Mouse (Mus musculus) cerebellum, adult 9-11 months (tissue): ENCODE results near the gene Gli3.

ENCODE experiments used
- DNase-seq: peaks from one replicate; pipeline ENCODE4 v3.0.0; 2022

Gene Gli3

DNA sequence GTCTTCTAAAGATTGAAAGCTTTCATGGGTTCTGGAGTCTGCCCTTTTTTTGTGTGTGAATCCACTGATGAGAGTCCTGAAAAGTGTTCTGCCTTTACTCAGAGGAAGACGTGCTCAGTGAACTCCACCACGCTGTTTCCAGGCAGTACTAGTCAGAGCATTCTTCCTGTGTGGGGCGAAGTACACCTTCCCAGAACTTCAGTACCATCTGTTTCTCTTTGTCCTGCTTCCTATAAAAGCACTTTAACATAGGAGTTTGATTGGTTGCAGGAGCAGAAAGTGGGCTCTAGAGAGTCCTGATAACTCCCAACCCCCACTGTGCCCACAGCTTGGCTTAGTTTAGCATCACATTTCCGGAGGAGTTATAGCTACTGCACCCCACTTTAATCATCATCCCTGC, 32.8 kb downstream of the Gli3 start:
- DNase-seq = no peak

DNA sequence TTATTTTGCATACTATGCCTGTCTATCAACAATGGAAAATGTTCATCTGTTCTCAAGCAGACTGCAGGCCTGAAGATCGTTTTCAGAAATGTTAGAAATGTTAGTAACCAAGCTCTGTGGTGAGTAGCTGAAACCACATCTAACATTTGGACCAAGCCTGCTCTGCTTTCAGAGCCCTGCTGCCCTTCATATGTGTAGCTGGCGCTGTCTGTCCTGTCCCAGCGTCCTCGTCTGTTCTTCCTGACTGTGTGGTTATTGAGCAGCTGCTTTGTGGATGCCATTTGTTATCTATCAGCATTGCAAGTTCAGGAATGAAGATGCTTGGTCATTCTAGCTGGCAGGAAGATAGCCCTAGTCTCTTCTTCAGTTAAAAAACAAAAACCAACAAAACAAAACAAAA, 35.3 kb downstream of the Gli3 start:
- no peak for DNase-seq

DNA sequence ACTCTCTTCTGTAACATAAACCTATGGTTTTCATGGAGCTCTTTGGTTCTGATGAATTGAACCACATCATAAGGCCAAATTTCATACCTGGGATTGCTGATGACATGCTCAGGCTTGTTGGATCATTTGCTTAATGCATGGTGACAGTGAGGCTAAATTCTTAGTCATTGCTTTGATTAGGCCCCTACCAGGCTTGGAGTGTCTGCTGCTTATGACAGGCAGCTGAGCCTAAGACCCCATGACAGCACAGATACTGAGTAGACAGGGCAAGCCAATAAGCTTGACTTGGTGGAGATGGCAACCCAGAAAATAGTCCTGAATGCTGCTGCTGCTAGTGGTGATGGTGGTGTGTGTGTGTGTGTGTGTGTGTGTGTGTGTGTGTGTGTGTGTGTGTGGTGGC, 47.9 kb downstream of the Gli3 start:
- no peak for DNase-seq

DNA sequence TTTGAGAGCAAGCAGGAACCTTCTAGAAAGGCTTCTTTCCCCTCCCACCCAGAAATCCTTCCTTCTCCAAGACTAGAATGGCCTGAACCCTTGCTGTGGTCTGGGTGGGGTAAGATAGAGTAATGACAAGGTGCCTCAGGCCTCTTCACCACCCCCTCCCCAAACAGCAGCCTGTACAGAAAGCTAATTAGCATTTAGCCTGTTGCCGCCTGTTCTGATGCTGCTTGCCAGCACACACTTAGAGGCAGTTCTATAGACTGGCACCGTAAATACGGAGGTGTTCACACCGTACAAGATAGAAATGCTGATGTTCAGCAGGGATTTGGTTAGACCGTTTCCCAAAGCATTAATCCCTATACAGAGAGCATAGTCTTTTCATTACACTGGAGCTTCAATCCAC, 50.1 kb downstream of the Gli3 start:
- DNase-seq = no peak

DNA sequence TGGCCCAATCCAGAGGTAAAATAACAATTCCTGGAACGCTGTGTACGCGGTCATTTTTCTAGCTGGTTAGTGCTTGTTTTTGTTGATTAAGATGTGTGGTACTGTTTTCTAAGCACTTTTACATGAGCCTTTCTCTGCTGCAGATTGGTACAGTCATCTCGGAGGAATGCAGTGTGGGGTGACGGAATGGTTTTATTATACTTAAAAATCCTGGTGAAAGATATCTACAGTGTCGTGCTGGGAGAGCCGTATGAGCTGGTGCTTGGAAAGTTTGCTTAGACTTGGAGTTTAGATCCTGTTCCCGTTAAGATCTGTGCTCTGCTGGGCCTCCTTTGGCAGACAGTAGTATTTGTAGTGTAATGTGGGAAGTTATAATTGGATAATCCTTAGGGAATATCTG, 51.0 kb downstream of the Gli3 start:
- no peak for DNase-seq

DNA sequence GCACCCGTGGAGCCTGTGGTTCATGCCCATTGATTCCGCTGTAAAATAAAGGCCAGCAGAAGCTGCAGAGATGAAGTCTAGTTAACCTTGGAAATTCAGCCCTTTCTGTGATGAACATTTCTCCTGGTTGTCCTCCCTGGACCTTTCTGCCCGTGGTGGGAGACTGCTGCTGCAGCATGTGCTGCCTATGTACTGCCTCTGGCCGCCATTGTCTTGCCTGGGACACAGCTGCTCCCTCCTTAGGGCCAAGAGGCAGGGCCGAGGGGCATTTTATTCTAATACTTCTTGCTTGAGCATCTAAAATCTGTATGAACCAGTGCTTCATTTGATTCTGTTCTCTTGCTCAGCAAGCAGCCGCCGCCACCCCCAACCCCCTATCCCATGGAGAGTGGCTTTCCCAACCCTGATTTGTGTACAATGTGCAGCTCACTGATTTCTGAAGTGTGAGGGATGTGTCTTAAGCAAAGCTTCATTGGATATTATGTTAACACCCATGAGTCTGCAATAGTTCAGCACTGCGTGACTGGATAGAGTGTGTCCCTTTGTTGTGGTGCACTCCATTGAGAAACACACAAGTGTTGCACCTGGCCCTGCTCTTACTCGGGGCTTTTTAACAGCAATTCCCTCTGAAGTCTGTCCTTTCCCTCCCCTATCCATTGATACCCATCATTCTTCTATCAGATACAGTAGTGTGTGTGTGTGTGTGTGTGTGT, 54.2 kb downstream of the Gli3 start:
- no peak for DNase-seq

DNA sequence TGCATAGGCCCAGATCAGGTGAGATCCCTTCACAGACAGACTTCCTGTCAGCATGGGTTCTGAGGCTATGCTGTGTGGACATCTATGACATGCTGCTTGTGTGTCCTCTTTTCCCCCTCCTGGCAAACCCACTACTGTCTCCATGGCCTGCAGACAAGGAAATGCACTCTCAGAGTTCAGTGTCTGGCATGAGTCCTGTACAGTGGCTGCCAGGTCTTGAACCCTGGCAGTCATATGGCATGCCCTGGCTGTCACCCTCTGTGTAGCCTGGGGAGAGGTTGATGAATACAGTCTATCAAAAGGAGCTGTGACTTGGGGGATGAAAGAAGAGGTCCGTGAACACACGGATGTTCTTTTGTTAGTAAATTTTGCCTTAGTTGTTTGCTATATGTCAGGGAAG, 57.3 kb downstream of the Gli3 start:
- DNase-seq = no peak

DNA sequence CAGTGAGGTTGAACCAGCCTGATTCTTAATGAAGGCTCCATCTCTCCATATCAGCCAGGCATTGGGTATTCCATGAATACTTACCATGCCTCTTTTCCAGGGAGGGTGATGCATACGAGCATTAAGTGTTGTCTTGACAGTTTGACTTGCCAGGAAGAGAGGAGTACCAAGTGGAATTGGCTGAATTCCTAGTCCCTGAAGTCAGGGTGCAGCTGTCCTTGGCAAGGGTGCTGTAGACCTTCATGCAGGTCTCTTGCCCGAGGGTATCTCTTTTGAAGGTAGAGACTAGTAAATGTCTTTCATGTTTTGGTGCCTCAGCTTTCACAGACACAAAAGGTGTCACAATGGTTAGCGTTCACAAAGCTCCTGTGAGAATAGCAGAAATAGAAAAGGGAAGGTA, 59.1 kb downstream of the Gli3 start:
- DNase-seq = no peak

DNA sequence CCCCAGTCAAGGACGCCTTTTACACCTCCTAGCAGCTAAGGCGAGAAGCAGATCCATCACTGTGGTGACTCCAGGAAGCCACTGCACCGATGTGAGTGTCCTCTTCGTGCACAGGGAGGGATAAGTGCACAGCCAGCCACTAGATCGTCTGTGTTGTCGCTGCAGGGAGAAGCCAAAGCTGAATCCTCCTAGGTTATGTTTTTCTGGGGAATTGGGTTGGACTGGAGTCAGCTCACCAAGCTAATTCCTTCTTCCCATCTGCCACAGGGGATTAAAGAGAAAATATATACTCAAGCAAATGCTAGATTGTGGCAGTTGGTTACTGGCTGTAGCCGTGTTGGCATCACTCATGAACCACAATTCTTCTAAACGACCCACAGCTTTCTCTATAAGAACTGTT, 61.2 kb downstream of the Gli3 start:
- no peak for DNase-seq

DNA sequence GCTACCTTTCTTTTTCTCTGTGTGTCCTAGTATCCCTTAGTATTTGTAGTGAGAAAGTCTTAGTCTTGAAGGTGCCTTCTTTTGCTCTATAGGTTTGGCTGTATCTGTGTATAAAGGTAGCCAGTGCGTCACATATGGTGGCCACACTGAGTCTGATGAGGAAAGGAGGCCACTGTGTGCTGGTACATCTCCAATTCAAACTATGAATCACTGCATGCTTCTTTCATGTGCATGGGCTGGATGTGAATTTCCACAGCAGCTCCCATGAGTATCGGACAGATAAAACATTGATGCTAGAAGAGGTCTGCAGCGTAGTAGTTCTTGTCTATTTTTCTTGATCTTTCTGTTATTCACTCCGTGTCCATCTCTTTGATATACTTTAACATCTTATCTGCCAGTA, 63.7 kb downstream of the Gli3 start:
- DNase-seq = no peak

DNA sequence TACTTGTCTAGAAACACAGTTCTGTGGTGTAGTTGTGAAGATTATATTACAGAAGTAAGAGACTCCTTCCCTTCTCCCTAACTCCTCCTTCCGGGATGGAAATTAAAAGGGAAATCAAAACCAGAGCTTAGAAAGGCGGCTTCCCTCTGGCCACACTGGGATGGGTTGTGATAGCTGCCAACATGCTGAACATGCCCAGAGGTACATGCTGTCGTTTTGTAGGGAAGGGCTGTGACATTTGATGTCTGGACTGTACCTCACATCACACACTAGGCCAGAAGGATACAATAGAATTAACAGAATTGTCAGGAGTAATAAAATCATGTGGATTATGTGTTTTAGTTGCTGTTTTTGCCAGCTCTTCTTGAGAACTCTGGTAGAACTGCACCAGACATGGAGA, 68.5 kb downstream of the Gli3 start:
- DNase-seq = no peak

DNA sequence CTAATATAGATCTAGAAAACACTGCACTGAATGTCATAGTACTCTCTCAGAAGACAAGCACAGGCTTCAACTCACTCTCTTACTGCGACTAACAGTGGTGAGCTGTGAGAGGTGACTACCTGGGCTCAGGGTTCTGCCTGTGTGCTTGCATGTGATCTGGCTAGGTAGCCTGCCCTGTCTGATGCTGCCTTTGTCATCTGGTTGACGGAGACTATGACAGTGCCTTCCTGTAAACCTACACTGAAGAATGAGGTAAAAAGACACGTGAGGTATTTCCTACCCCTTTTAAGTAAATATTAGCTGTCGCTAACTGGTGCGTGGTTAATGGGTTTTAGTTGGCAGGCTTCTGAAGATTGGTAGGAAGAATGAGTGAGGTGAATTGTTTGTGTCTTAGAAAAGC, 74.2 kb downstream of the Gli3 start:
- DNase-seq = no peak

DNA sequence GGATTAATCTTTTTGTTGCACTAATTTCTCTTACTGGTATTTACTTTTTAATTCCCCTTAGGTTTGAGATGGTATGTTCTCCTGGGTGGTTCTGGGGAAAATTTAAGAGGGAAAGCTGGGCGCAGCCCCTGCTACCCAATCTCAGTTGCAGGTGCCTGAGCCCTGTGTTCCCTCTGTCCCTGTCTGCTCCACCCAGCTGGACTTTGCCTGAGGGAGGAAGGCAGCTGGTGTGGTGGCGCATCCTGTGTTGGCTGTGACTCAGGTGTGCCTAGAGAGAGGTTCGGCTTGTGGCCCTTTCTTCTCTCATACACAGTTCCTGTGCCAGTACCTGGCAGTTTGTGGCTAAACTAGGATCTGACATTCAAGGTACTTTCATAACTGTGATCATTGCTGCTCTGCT, 74.6 kb downstream of the Gli3 start:
- DNase-seq = no peak

DNA sequence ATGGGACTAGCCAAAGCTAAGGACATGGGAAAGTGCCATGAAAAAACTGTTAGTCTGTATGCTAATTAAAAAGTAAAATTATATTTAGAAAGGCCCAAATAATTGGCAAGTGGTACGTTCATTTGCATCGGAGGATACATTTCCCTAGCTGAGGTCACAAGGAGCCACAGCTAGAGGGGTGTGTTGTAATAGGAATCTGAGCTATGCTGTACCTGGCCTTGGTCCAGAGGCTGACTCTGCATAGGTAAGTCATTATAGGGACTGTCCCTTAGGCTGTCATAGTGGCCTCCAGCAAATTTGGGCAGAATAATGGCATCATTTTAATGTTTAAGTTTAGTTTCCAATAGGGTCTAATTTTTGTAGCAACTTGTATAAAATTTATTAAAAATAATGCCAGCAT, 75.4 kb downstream of the Gli3 start:
- DNase-seq = no peak

DNA sequence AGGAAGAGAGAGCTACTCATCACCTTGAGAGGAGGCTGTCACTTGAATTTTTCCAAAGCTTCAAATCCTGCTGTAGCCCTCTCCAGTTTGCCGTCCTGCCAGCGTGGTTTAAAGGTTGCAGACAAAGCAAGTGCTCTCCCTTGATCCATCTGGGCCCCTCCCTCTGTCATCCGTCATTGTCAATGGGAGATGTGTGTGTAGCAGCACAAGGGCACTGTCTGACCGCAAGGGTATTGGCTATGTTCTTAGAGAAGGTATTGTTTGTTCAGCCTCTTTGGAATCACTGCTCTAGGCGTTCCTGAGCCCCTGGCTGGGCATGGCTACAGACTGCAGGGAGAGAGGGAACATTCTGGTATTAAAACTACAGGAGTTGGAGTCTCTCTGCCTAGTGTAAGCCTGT, 79.0 kb downstream of the Gli3 start:
- DNase-seq = no peak

DNA sequence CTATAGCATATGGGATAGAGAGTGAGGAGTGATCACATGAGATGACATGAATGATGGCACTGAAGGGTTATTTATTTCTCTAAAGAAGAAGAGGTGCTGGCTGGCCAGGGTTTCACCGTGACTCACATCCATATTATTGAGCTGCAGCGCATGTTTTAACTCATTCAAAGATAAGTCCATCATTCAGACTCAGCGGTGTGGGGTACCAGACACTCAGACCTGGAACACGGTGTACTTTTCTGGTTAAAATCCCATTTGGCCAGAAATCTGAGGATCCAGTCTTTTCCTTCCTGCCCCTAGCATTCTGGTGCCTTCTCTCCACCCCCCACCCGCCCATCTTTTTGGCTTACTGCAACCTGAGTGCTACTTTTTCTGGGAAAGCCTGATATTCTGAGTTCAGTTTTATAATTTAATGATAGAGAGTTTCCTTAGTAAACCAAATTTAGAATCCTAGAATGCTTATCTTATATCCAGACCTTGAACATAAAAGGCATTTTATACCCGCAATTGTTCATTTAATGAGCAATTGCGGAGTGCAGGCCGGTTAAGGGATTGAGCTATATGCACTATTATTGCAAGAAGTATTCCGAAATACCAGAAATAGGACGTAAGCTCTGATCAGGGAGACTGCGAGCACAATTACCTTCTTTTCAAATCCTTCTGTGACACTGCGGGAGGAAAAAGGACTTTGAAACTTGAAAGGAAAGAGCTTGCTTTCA, 80.3 kb downstream of the Gli3 start:
- DNase-seq = no peak

DNA sequence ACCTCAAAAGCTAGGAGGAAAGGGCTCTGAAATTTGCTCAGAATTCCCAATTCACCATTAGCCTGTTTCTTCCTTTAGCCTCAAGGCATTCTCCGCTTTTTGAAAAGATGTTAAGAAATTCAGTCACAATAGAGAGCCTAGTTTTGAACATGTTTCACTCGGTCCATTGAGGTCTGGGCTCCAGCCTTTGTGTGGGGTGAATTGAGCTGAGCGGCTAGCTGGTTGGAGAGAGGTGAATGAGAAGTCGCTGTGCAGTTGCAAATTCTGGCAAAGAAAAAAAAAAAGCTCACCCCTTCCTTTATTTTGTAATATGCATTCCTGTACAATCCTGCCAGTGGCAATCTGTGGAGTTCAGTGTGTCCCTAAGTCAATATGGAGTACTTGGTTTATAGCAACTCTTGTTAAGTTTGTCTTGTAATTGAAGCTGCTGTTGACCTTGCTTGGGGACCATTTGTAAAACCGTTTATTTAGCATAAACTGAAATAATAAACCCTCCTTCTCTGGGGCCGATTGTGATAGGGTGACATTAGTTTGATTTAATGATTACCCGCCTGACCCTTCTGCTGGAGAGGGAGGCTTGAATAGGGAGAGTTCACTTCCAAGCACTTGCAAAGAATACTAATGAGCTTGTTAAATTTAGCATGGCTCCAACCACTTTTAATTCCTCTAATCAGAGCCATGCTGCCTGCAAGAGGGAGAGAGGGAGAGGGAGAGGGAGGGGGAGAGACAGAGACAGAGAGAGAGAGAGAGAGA, 81.0 kb downstream of the Gli3 start:
- DNase-seq = no peak

DNA sequence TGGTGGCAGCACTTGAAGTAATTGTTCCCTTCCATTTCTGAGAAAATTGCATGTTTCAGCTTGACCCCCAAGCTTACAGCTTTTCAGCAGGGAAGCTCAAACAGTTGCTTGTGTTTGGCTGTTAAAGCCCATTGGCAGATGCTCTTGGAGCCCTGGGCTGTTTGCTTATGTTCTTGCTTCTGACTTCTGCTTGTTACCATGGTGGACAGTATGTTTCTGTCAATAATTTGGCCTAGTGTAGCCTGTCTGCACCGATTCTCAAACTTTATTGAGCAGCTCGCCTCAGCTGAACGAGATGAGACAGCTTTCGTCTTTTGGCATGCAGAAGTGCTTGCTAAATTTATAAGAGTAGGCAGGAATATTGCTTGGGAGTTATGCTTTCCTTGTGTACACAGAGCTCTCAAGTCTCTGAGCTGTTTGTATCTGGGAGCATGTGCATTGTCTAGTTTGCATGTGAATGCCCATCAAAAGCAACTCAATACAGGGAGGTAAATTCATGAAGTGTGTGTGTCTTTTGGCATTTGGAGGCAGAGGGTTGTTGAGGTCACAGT, 82.4 kb downstream of the Gli3 start:
- no peak for DNase-seq

DNA sequence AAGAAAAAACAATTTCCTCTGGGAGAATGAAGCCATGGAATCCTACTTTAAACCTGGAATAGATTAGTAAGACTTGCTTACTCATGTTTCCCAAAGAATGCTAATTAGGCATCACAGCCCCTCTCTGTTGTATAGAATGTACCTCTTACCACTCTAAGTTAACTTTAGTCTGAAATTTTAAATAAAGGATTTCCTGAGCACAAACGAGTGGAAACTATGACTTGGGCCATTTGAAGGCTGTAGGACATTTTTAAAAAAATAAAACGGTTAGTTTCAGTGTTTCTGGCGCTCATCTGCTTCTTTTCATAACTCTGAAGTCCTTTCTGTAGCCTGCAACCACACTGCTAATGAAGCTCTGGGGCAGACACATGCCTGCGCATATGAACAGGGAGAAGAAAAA, 83.2 kb downstream of the Gli3 start:
- no peak for DNase-seq

DNA sequence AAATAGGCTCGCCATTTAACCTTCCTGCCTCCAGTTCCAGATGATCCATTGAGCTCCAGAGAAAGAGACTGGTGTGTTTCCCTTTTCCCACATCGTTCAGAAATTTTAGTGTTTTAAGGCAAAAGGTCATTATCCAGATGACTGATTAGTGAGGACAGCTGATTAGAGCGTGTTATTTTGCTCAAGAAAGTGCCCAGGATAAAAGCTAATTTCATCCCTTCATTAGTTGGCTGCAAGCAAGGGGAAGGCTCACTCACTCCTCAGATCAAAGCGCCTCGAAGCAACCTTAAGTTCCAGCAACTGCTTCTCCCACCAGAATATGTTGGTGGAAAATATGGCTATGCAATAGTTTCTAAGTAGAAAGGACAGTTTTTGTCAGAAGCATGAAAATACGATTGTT, 86.4 kb downstream of the Gli3 start:
- DNase-seq = no peak

DNA sequence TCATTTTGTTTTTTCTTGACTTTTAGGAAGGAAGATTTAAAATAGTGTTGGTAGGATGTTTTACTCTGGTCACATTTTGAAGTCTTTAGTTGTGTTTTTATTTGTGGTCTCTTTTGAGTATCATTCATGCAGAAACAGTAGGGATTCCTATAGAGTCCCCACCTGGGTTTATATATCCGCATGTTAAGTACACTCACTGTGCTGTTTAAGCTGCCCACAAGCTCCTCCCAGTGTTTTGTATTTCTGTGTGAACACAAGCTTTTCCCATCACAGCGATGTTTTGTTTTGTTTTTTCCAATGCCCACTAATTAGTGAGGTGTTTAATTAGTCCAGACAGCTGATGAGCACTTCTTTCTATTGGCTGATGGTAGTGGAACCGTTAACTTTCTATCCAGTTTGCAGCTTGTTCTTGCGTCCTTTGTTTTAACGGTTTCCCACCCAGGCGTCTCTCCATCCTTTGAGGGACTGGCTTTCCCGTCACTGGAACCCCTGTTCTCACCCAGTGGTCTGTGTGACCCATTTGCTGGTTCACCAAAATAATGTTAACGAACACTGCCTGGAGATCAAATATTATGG, 87.1 kb downstream of the Gli3 start:
- DNase-seq = no peak

DNA sequence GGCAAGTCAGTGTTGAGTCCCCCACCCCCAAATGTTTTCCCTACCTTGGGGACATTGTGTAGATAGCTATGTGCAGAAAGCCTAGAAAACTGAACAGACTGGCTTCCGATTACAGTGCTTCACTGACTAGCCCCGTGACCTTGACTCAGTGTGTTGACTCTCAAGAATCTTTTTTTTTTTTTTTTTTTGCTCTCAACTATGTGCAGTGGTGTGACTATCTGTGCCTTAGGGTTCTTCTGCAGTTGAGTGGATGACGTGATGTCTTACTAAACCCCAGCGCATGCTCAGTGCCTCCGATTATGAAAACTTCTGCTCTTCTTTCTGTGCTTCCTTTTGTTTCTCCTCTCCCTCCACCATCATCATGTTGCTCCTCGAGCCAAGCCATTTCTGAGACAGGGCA, 87.7 kb downstream of the Gli3 start:
- DNase-seq = no peak

DNA sequence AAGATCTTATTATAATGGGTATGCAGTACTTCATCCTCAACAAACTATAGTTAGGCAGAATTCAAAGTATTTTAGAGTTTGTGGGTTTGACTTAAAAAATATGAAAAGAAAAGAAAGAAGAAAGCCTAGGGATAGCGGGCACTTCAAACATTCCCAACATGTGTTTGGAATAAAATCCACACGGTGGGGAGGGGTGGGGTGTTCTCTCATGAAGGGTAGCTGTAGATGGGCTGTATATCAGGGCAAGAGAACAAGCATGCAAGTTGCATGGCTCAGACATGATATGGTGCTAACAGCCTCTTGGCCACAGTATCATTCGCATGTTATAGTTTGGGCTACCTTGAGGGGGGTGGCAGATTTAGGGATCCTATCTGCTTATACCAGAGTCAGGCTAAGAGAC, 89.0 kb downstream of the Gli3 start:
- DNase-seq = no peak

DNA sequence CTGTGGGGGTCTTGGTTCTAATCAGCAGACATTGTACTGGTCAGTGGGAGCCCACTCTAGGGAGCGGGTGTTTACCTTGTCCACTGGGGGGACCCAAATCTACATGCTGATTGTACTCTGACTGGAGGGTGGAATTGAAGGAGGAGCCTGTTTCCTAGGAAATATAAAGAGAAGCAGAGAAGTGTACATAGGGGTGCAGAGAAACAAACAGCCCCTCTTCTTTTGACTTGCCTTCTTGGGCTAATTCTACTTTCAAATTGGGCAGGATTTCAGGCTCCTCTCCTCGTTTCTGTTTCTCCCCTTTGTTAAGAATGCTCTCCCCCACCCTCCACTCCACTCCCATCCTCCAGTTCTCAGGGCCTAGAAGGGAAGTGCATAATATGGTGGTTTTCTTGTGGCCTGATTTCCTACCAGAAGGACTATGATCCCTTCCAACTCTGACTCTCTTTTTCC, 93.6 kb downstream of the Gli3 start:
- no peak for DNase-seq
